ENCODE assay signal across 15 mouse cellular contexts in genomic region chr8:125530187-125531087, GRCm38 (mm10). TPM values are rescaled to one million over a fixed set of nuclear protein-coding genes. Genes with fewer than 3 reads are reported as not detected.
DNase-seq lines count a peak whose midpoint lies in the region; ATAC-seq and TF ChIP-seq lines count a peak whose summit lies in the region.
"Had no signal": no experiment of that assay in that cellular context is flagged by ENCODE, and none has a peak within 500 bp of the region (broad histone marks: within the 10 kb centered on the region; RNA-seq: fewer than 3 reads in every experiment).

No protein-coding gene starts in this region.

- intact Hi-C loops in gastrocnemius, adult 2 months (cut with DNase I), result no loop called here
- intact Hi-C loops in gastrocnemius, postnatal 14 days (cut with DNase I; ENCODE audit: low total_unique reads), result no loop called here

- no peaks in the 10 kb centered on the region for H3K36me3 ChIP-seq in kidney, embryonic 15.5 days
- no peaks in the 10 kb centered on the region for H3K36me3 ChIP-seq in kidney, adult 2 months (ENCODE audit: control insufficient read depth, insufficient read depth, low read length)
- H3K36me3 ChIP-seq in midbrain, embryonic 16.5 days (ENCODE audit: control insufficient read depth, insufficient read depth, low read length), result no peaks in the 10 kb centered on the region
- H3K36me3 ChIP-seq: hindbrain, embryonic 12.5 days had no signal

- H3K9ac ChIP-seq in kidney, embryonic 15.5 days, result no peak overlapping the region
- H3K9ac ChIP-seq in midbrain, embryonic 16.5 days (ENCODE audit: low read depth, low read length), result no peak overlapping the region
- H3K9ac ChIP-seq: hindbrain, embryonic 12.5 days had no signal

- WGBS in kidney, embryonic 15.5 days, result 61% methylated on average over 15 of the region's 15 CpGs
- WGBS in kidney, adult 2 months, result 81% methylated on average over 15 of the region's 15 CpGs
- 42% methylated on average over 15 of the region's 15 CpGs for WGBS in midbrain, embryonic 16.5 days

- H3K27ac ChIP-seq in gastrocnemius, adult 2 months, result peak overlapping the region; percentile 28; the same call in 1 of the 2 replicates
- peak overlapping the region; percentile 29; the same call in 1 of the 2 replicates for H3K27ac ChIP-seq in kidney, embryonic 15.5 days
- H3K27ac ChIP-seq in kidney, adult 2 months (ENCODE audit: insufficient read depth, low read depth, low read length), result no peak overlapping the region
- peak overlapping the region; percentile 39; the same call in 1 of the 2 replicates for H3K27ac ChIP-seq in midbrain, embryonic 16.5 days (ENCODE audit: low read length)
- H3K27ac ChIP-seq: hindbrain, embryonic 12.5 days had no signal

- H3K4me2 ChIP-seq in kidney, embryonic 15.5 days, result no peak overlapping the region
- H3K4me2 ChIP-seq in midbrain, embryonic 16.5 days (ENCODE audit: low read length), result no peak overlapping the region
- H3K4me2 ChIP-seq: hindbrain, embryonic 12.5 days had no signal

- no peak for TF ChIP-seq POLR2A in kidney, adult 2 months (IDR thresholded peaks at IDR 0.05; ENCODE audit: low read depth, low read length)

- no peak overlapping the region for H3K4me3 ChIP-seq in gastrocnemius, adult 2 months
- no peak overlapping the region for H3K4me3 ChIP-seq in kidney, embryonic 15.5 days (replicated peaks)
- no peak overlapping the region for H3K4me3 ChIP-seq in kidney, adult 2 months (ENCODE audit: insufficient read depth, low read depth, low read length)
- H3K4me3 ChIP-seq in midbrain, embryonic 16.5 days (ENCODE audit: low read depth, low read length), result no peak overlapping the region
- H3K4me3 ChIP-seq: hindbrain, embryonic 12.5 days had no signal

- TF ChIP-seq CTCF in gastrocnemius, adult 2 months (IDR thresholded peaks at IDR 0.05), result no peak
- TF ChIP-seq CTCF in kidney, adult 2 months (conservative IDR thresholded peaks at IDR 0.05; ENCODE audit: insufficient read depth, insufficient read length, low read depth, low read length), result no peak

- no peak for DNase-seq in gastrocnemius, adult 2 months
- DNase-seq in gastrocnemius, postnatal 14 days, result no peak
- no peak for DNase-seq in kidney, adult 2 months
- peak; percentile 83 for DNase-seq in R1 (ENCODE audit: low read depth, low spot score)
- DNase-seq in cerebellum, adult 11-12 months, result no peak
- DNase-seq in spleen, postnatal 14 days (ENCODE audit: low spot score in 2 of 2), result no peak
- DNase-seq: cerebellum, adult 11 months; cerebellum, postnatal 36 days; kidney, postnatal 14 days; left cerebral cortex, postnatal 4 days; lung, adult 2 months; spleen, adult 18-20 months had no signal

- no peak for ATAC-seq in kidney, embryonic 15.5 days (replicated peaks; ENCODE audit: low FRiP score)
- peak; percentile 63 for ATAC-seq in midbrain, embryonic 16.5 days

- H3K4me1 ChIP-seq in kidney, embryonic 15.5 days, result peaks cover 72% of the 10 kb centered on the region
- peaks cover 23% of the 10 kb centered on the region for H3K4me1 ChIP-seq in kidney, adult 2 months (ENCODE audit: control insufficient read depth, insufficient read depth, low read length)
- H3K4me1 ChIP-seq in midbrain, embryonic 16.5 days (ENCODE audit: control insufficient read depth, insufficient read depth, low read length), result peaks cover 72% of the 10 kb centered on the region

- no peaks in the 10 kb centered on the region for H3K27me3 ChIP-seq in kidney, embryonic 15.5 days
- no peaks in the 10 kb centered on the region for H3K27me3 ChIP-seq in kidney, adult 2 months (replicated peaks; ENCODE audit: control insufficient read depth, insufficient read depth, low read length)
- H3K27me3 ChIP-seq in midbrain, embryonic 16.5 days (ENCODE audit: control insufficient read depth, insufficient read depth, low read depth, low read length), result no peaks in the 10 kb centered on the region
- H3K27me3 ChIP-seq: hindbrain, embryonic 12.5 days had no signal

- H3K9me3 ChIP-seq in kidney, embryonic 15.5 days (replicated peaks), result no peaks in the 10 kb centered on the region
- H3K9me3 ChIP-seq in midbrain, embryonic 16.5 days (replicated peaks; ENCODE audit: control insufficient read depth, low read length, poor library complexity, severe bottlenecking), result no peaks in the 10 kb centered on the region
- H3K9me3 ChIP-seq: hindbrain, embryonic 12.5 days had no signal

RNA-seq across cellular contexts. Expression of gene Sipa1l2, which starts 39.2 kb away (rescaled TPM):
- total RNA-seq in gastrocnemius, adult 2 months (2021), result 10 to 100 TPM in 1 of 2 experiments, 1 to 10 TPM in 1; 4.5 to 10.8 TPM
- 10 to 100 TPM in 1 of 2 experiments, 1 to 10 TPM in 1; 8.8 to 10.1 TPM for total RNA-seq in gastrocnemius, postnatal 14 days (2021)
- polyA plus RNA-seq in kidney, embryonic 15.5 days (2015; fragmentation: Nextera tagmentation; extraction: Ambion mirVana), result 16.9 and 17.4 TPM in 2 replicates
- polyA plus RNA-seq in kidney, adult 2 months (2012; rRNA removed), result 8.1 and 8.3 TPM in 2 replicates
- 21.7 and 26.2 TPM in 2 replicates for polyA plus RNA-seq in midbrain, embryonic 16.5 days (2015; fragmentation: Nextera tagmentation; extraction: Ambion mirVana)
